Mouse (Mus musculus): ENCODE data around the gene Dnah6.

Dnah6 gene

DNA sequence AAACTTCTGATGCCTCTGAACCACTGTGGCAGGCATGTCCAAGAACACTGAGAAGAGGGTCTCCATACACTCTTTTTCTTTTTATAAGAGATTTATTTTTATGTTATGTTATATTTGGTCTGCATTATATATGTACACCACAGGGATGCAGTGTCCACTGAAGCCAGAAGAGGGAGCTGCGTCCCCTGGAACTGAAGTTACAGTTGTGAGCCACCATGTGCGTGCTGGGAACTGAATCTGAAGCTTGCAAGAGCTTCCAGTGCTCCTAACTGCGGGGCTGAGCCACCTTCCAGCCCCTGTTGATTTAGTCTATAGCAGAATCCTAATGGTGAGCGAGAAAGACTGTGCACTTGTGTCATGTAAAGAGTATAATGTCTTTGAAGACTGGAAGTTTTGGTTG lies 78.7 kb downstream of the Dnah6 start:
- no peak for DNase-seq (ENCODE audit: low read depth)

DNA sequence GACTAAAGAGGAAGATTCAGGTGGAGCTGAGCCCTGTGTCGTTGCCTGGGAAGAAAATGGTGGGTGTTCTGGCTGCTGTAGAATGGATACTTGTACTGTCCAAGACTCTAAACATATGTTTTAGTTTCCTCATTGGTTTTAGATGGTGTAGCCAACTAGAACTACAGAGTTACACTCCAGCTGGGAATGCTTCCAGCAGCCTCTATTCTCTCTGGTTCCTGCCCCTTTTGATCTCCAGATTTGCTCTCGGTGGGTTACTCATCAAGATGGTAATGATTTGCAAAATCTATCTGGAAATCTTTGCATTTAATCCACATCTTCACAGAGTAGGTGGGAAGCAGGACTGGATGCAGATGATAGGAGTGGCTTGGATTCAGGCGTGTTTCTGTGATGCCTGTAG lies 80.6 kb downstream of the Dnah6 start:
- no peak for DNase-seq (ENCODE audit: low read depth)

DNA sequence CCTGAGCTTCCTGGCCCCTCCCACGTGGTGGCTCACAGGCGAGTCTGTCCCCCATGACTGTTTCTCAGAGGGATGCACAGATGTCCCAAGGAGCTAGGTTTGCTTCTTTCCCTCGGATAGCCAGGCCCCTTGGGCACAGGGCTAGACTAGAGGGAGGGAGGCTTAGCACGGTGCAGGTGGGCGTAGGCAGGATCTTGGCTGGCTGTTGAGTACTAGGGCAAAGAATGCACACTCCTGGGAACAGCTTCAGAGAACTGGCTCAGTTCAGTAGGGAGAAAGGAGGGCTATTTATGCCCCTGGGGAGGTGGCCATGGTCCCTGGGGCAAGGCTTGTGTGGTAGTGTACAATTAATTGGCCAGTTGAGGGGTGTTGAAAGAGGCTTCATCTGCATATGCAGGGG lies 88.7 kb downstream of the Dnah6 start:
- no peak for DNase-seq (ENCODE audit: low read depth)

DNA sequence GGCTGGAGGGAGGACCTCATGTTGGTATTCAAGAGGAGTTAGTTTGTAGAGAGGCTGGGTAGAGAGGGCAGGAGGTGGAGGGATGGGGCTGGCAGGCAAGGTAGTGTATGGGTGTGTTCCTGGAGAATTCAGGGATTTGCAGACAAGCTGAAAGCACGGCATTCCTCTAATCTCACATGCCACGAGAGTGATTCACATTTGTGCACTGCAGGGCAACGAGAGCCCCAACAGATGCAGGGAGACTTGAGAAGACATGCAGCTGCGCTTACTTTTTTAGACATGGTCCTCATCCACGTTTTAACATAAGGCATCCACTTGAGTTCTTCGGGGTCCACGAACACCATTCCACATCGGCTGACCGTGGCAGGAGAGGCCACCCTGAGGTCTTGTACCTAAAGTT lies 93.9 kb downstream of the Dnah6 start:
- no peak for DNase-seq (ENCODE audit: low read depth)

DNA sequence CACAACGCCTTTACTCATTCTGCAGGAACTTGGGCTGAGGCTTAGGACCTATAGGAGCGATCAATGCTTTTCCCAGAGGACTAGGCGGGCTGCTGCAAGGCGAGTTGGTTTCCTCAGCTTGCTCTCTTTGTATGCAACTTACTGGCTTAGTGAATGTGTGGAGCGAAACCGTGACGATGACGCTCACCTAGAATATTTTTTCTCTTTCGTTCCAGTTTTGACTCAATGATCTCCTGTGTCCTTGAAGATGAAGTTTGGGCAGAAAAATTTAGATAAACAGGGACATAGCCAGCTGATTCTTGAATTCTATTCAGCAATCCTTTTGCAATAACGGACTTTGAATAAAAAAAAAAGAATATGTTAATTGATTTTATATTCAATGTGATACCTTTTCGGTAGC lies 101.1 kb downstream of the Dnah6 start:
- DNase-seq (ENCODE audit: low read depth): no peak

DNA sequence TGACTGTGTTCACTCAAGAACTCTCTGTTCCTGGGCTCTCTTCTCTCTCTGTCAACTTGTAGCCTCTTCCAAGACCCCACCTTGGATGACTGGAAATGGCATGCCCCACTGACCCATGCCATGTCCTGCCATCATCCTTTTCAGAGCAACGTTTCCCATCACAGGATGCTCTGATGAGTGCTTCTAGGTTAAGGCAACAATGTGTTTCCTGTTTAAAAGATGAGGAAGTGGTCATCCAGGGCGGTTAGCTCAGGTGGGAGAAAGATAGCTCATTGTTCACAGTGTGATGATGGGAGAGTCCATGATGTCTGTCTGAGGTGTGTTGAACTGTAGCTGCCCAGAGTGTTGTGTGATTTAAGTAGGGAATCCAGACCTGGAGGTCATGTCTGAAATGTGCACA lies 107.6 kb downstream of the Dnah6 start:
- peak; percentile 53 for DNase-seq (ENCODE audit: low read depth)

DNA sequence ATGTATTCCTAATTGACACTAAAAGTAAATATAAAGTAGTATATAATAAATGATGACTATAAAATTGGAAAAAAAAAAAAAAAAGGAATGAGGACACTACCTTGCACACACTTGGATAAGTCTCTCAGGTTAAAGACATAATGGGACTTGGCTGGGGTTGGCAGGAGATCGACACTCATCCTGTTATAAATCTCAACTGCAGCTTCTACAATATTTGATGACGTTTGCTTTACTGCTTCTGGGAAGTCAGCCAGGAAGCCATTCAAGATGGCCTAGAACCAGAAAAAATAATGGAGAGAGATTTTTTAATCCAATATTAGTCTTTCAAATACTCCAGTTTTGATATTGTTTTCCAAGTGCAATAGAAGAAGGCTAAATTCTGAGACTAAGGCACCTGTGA lies 108.1 kb downstream of the Dnah6 start:
- no peak for DNase-seq (ENCODE audit: low read depth)

DNA sequence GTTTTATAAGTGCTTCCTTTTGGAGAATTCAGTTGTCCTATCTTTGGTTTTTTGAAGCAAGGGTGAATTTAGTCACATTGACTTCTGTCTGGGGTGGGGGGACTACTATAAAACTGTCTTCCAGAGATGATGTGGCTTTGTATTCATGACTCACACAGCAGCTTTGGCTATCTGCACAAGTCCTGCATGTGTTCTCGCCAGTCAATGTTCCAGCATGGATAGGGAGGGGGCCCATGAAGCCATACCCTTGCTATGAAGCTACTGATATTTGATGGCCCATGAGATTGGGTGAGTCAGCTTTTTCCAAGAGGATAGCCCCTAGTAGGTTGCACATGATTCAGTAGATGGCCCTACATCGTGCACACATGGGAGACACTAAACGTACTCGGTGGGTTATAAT lies 128.3 kb downstream of the Dnah6 start:
- no peak for DNase-seq (ENCODE audit: low read depth)

DNA sequence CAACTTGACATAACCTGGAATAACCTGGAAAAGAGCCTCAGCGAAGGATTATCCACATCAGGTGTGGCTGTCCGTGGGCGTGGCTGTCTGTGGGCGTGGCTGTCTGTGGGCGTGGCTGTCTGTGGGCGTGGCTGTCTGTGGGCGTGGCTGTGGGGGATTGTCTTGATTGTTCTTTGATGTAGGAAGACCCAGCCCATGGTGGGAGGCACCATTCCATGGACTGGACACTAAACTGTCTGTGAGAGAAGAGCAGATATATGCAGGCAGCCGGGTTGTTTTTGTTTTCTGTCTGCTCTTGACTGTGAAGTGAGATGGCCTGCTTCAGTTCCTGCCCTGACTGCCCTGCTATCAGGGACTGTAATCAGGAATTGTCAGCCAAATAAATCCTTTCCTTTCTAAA lies 130.6 kb downstream of the Dnah6 start:
- no peak for DNase-seq (ENCODE audit: low read depth)

DNA sequence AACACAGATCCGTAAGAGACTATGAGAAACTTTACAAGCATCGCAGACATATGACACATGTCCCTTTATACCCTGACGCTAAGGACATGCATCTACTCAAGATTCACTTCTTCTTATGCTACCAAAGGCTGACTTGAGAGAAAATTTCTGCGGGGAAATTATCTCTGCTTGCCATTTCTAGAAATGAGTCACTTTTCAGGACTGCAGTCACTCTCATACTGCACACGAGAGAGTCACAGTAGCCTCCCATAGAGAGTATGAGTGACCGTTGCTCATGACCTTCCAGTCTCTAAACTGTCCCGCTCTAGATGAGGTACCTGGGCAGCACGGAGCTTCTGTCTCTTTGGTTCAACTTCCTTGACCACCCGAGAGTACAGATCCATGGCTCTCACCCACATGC lies 138.9 kb downstream of the Dnah6 start:
- no peak for DNase-seq (ENCODE audit: low read depth)

DNA sequence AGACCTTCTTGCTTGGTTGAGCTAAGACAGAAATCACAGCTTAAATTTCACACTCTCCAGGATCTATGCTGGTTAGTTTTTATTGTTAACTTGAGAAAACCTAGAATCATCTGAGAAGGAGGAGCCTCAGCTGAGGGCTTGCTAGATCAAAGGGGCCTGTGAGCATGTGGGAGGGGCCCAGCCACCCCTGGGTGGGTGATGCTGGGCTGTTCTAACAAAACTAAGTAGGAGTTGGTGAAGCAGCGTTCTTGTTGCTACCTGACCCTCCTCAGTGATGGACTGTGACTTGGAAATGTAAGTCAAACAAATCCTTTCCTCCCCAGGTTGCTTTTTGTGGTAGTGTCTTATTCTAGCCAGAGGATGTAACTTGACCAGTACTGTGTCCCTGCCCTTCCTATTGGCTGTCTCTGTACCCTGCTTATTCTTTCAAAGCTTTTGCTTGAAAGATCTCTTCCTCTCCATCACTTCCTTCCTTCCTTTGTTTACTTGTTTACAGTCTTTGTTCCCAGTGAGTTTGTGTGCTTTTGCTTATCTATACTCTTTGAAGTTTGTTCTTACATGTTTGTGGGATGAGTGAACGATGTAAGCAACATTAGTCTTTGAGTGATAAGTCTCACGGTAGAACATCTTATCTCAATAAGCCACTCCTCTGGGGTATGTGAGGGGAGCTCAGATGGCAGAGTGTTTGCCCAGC lies 149.2 kb downstream of the Dnah6 start:
- DNase-seq (ENCODE audit: low read depth): no peak

DNA sequence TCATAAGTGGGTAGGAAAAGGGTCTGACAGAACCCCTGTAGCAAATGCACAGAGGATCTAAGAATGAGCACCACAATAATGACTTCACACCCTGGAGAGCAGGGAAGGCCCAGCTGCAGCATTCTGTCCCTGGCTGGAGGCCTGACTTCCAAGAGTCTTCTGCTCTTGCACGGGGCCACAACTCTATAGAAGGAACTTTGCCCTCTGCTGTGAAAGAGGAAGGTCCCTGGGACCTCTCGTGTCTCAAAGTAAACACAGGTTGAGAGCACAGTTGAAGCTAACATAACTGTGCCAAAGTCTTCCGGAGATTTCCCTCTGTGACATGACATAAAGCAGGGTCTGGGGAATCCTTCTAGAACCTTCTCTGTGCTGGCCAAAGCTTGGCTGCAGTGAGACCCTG lies 150.2 kb downstream of the Dnah6 start:
- DNase-seq (ENCODE audit: low read depth): no peak

DNA sequence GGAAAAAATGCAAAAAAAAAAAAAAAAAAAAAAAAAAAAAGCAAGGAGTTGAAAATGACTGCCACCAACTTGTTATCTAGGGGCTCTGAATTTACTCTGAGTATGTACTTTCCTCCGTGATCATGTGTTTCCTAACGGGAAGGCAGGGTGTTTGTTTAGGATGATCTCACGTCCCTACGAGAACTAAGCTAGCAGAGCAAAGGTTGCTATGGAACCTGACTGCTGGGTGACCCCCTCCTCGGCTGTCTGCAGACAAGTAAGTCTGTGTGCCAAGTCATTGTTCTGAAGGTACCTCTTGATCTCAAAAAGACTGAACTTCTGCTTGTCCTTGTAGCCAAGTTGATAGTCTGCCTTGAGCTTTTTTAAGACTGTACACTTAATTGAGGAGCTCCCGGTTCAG lies 150.8 kb downstream of the Dnah6 start:
- DNase-seq (ENCODE audit: low read depth): no peak

DNA sequence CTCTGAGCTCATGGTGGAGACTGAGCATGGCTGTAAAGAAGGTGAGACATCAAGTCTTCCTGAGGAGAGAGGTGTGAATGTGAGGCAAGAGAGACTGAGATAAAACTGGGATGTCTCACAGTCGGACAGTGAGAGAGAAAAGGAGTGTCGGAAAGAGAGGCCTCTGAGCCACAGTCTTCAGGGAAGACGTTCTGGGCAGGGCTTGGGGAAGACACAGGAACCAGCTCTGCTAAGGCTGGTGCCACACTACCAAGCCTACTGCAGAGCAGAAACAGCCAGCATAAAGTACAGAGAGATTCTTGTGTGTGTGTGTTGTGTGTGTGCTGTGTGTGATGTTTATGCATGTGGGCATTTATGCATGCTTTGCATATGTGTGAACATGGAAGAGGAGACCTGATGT lies 156.9 kb downstream of the Dnah6 start:
- DNase-seq (ENCODE audit: low read depth): no peak

DNA sequence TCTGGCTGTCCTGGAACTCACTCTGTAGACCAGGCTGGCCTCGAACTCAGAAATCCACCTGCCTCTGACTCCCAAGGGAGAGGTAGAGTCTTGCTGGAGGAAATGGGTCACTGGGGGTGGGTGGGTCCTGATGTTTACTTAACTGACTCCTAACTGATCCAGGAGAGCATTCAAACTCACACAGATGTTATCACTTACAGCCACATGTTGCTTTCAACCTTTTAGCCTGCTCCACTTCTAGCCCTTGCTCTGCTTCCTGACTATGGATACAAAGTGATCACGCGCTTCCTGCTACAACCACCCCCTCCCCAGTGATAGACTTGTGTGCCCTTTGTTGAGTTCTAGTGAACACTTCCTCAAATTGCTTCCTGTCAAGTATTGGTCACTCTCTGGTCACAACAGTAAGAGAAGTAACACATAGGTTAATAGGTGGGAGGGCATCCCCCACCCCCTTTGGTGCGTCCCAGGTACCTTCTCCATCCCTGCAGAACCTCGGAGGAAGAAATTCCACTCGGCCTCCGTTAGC lies 161.8 kb downstream of the Dnah6 start:
- peak; percentile 14 for DNase-seq (ENCODE audit: low read depth)

DNA sequence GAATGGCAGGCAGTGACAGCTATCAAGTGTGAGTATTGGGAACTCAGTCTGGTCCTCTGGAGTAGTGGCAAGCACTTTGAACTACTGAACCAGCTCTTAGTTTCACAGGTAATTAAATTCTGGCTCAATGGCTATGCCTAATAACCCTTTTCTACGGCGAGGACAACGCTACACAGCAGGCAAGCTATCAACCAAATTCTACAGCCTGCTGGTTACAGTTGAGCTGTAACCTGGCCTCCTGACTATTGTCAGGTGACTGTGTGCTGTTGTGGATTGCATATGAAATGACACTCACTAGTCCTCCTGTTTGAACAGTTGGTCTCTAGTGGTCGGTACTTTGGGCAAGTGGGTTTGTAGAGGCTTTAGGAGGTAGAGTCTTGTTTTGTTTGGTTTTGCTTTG lies 162.3 kb downstream of the Dnah6 start:
- no peak for DNase-seq (ENCODE audit: low read depth)

DNA sequence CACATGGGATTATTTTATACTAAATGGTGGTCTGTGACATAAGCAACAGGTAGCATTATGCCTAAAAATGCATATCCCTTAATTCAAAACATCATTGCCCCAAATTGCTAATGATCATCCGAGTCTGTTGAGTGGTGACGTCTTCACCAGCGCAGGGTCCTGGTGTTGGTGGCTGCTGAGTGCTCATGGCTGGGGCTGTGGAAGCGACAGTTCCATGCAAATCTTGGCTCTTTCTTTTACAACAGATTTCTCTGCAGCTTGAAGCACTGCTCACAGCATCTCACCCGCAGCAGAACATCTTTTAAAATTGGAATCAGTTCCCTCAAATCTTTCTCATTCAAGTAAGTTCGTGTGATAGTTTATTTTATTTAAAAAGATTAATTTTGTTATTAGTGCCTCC lies 166.1 kb downstream of the Dnah6 start:
- DNase-seq (ENCODE audit: low read depth): no peak

DNA sequence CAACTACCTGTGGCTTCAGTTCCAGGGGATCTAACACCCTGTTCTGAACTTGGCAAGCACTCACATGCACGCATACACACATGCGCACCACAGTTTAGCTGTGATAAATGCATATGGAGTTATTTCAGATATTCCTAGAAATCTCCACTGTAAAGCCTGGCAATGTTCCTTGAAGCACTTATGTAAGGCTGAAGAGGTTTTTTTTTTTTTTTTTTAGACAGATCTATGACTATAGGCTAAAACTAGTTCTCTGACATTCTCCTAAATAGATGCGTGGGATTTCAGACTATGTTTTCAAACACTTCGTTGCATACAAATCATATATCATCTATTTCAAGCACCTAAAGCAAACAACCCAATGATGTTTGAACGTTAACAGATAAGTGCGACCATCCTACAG lies 166.6 kb downstream of the Dnah6 start:
- no peak for DNase-seq (ENCODE audit: low read depth)

DNA sequence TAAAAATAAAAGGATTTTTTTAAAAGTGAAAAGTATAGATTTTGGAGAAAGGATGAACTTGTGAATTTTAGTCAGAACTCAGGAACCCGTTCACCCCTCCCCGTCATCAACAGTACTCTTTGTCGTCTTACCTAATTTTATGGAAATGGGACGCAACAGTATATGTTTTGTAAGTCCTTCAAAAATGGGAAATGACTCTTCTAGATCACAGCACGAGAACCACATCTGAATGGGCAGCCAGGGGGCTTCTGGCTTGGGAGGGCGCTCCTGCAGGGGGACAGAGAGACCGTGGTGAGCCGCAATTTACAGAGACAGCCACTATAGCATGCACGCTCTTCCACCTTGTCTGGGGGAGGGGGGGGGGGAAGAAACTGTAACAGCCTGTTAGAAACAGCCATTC lies 167.9 kb downstream of the Dnah6 start:
- DNase-seq (ENCODE audit: low read depth): no peak

DNA sequence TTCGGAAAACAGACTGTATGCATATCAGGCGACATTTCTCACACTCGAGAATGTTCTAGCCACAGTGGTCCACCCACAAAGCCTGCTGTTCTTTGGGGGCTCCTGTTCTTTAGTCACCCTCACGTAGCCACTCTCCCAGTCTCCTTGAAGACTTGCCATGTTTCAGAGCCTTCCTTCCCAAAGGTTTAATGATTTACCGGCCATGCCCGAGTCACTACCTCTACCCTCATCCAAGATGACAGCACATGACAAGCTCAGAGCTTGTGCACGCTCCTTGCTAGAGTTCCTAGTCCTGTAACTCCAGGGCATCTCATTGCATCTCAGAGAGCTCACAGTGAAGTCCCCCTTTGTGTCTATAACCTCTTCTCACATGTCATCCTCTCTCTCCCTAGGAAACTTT lies 174.2 kb downstream of the Dnah6 start:
- DNase-seq (ENCODE audit: low read depth): no peak

DNA sequence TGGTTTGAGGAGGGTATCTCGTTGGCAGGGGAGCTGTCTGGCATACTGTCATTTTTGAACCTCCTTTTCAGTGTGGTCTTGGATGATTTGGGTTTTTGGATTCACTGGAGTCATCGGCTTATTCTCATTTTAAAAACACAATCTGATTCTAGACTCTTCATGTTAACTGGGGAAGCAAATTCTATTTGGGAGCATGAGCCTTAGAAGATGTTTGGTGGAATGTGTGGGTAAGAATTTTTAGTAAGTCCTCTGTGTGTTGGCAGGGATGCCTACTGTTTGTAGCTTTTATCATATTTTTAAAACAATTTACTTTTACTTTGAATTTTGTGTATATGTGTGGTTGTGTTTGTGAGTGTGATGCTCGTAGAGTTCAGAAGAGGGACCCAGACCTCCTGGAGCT lies 175.5 kb downstream of the Dnah6 start:
- no peak for DNase-seq (ENCODE audit: low read depth)

DNA sequence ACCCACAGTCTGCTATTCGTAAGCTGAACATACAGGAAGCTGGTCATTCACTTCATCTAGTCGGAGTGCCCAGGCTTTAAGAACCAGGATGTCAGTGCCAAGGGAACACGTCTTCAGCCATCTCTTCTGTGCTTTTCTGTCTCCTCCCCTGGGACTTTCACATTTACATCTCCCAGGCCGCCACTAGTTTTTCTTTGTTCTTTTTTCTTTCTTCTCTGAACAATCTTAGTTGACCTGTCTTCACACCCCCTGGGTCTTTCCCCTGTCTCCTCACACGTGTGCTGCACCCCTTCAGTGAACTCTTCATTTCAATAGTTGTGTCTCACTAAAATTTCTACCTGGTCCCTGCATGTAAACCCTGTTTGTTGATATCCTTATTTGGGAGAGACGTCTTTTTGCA lies 179.2 kb downstream of the Dnah6 start:
- DNase-seq (ENCODE audit: low read depth): no peak

DNA sequence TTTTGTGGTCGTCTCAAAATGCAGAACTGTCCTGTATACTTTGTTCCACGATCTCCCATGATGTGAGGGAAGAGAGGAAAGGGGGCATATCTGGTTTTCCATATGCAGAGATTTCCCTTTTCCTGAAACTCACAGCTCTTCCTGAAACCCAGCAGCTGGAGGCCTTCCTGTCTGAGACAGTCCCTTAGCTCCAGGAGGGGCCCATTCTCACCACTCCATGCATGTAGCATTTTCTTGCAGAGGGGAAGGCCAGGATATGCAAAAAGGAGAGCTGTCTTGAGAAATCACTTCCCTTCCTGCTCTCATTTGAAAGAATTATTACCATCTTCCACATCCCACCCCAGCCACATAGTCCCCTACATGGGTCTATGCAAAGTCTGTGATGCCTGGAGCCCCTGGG lies 183.2 kb downstream of the Dnah6 start:
- no peak for DNase-seq (ENCODE audit: low read depth)

DNA sequence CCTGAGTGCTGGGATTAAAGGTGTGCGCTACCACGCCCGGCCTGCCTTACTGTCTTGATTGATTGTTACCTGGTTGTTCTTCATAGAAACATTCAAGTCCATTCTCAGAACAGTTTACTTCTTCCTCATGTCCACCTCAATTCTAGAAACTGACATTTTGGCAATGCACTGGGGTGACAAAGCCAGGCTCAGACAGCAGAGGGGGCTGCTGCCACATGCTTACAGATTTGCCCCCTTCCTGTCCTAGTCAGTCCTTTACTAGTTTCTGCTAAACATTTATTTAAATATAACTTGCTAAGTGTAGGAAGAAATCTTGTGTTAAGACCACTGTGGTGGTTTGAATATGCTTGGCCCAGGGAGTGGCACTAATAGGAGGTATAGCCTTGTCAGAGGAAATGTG lies 192.6 kb downstream of the Dnah6 start:
- DNase-seq (ENCODE audit: low read depth): no peak

DNA sequence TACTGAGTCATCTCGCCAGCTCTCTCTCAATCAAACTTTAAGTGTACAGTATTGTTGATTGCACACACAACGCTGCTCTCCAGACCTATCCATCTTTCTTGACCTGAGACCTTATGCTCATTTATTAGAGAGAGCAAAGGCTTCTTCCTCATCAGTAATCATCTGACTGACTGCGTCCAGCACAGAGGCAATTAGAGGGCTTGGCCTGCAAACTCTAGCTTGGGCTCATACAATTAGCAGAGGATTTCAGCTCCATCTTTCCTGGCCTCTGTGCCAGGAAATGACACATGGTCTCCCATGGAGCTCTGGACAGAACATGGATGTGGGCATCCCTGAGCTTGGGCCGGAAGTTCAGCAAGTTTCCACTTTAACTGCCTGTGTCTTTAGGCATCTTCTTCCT lies 193.6 kb downstream of the Dnah6 start:
- no peak for DNase-seq (ENCODE audit: low read depth)
